Mouse (Mus musculus) embryonic facial prominence, embryonic 11.5 days (tissue): Measurements from ENCODE around the gene B3gnt3. TPM values are rescaled to one million over a fixed set of nuclear protein-coding genes. Genes with fewer than 3 reads are reported as not detected.

Experiments used
- ATAC-seq: fragments of 200-750 bp; cut with Nextera tagmentation; replicated peaks from 2 replicates; pipeline ENCODE4 v1.8.0; 2017; ENCODE audit warnings: low read depth; ENCODE audit not compliant: insufficient number of reproducible peaks, low FRiP score, low TSS enrichment
- DNase-seq: peaks from one replicate; pipeline ENCODE4 v3.0.0-alpha.2; 2015; ENCODE audit warnings: low spot score
- H3K27ac ChIP-seq: fragments of 300-500 bp; sonication (generic); replicated peaks from 2 replicates; pipeline ENCODE4 v1.5.1; 2014; ENCODE audit warnings: mild to moderate bottlenecking, low read depth, low read length, control low read depth
- H3K27me3 ChIP-seq: fragments of 300-500 bp; sonication (generic); 2 replicates; pipeline ENCODE4 v1.6.1; 2014; ENCODE audit warnings: mild to moderate bottlenecking, low read length, moderate library complexity, mixed read lengths; ENCODE audit not compliant: control insufficient read depth, insufficient read depth
- H3K36me3 ChIP-seq: fragments of 300-500 bp; sonication (generic); replicated peaks from 2 replicates; pipeline ENCODE4 v1.6.1; 2014; ENCODE audit warnings: low read depth, mild to moderate bottlenecking, low read length, moderate library complexity, mixed read lengths; ENCODE audit not compliant: control insufficient read depth, insufficient read depth
- H3K4me1 ChIP-seq: fragments of 300-500 bp; sonication (generic); 2 replicates; pipeline ENCODE4 v1.6.1; 2014; ENCODE audit warnings: low read length, mixed read lengths; ENCODE audit not compliant: control insufficient read depth, insufficient read depth
- H3K4me2 ChIP-seq: fragments of 300-500 bp; sonication (generic); 2 replicates; pipeline ENCODE4 v1.6.1; 2014; ENCODE audit warnings: low read depth, mild to moderate bottlenecking, control low read depth, low read length, moderate library complexity
- H3K4me3 ChIP-seq: fragments of 300-500 bp; sonication (generic); 2 replicates; pipeline ENCODE4 v1.5.1; 2014; ENCODE audit warnings: low read depth, low read length, control low read depth
- H3K9ac ChIP-seq: fragments of 300-500 bp; sonication (generic); replicated peaks from 2 replicates; pipeline ENCODE4 v1.6.1; 2014; ENCODE audit warnings: mild to moderate bottlenecking, control low read depth, low read length
- H3K9me3 ChIP-seq: fragments of 300-500 bp; sonication (generic); replicated peaks from 2 replicates; pipeline ENCODE4 v1.6.1; 2016; ENCODE audit warnings: mild to moderate bottlenecking, low read length, inconsistent platforms, mixed read lengths; ENCODE audit not compliant: control insufficient read depth
- WGBS: fragments of 180-500 bp; shearing (Covaris S2); extraction: QIAGEN DNeasy Blood & Tissue Kit; methylation state at CpG from one replicate; pipeline ENCODE4 v1.1.7; 2014; 5-methylcytosine and 5-hydroxymethylcytosine counted together
- polyA plus RNA-seq: library from polyadenylated mRNA; unstranded; fragments of >200 nt; fragmentation: Nextera tagmentation; extraction: Ambion mirVana; gene quantifications from 2 replicates; pipeline ENCODE4 v1.2.1, GENCODE M21; 2014

B3gnt3 gene
- polyA plus RNA-seq, 1 experiment from 2014 or later, result 0.58 TPM

- H3K27me3 ChIP-seq, result peaks cover 26% of the 10 kb centered on the region
- no peaks in the 10 kb centered on the region for H3K36me3 ChIP-seq
- no peak overlapping the region; the same call in 1 of the 2 replicates for H3K4me2 ChIP-seq
- H3K27ac ChIP-seq, result no peak overlapping the region
- 0 out of 2 replicates have a peak, but pooled peaks cover 3% of the 10 kb centered on the region for H3K4me1 ChIP-seq
- no peaks in the 10 kb centered on the region for H3K9me3 ChIP-seq
- DNase-seq (no peak), ATAC-seq (no peak)
- 63% methylated on average over 6 of the region's 6 CpGs for WGBS
- no peak overlapping the region; the same call in 1 of the 2 replicates for H3K4me3 ChIP-seq
- no peak overlapping the region for H3K9ac ChIP-seq
Measured at GRCm38 (mm10) chr8:71672168-71672735, 29.3 kb downstream of the B3gnt3 start.

- H3K4me3 ChIP-seq, result peak within 1 kb of the TSS; percentile 44
- under 1% methylated on average over 42 of the region's 42 CpGs for WGBS
- H3K4me2 ChIP-seq, result peak within 1 kb of the TSS; percentile 93
- no peaks in the 10 kb centered on the region for H3K36me3 ChIP-seq
- no peak within 1 kb of the TSS for H3K27ac ChIP-seq
- H3K9me3 ChIP-seq, result no peaks in the 10 kb centered on the region
- H3K9ac ChIP-seq, result no peak within 1 kb of the TSS; the same call in 1 of the 2 replicates
- H3K4me1 ChIP-seq, result 0 out of 2 replicates have a peak, but pooled peaks cover 3% of the 10 kb centered on the region
- ATAC-seq (peak; percentile 36), DNase-seq (peak; percentile 93)
- peaks cover 26% of the 10 kb centered on the region for H3K27me3 ChIP-seq
Measured at GRCm38 (mm10) chr8:71671549-71671965, 30.0 kb downstream of the B3gnt3 start, which contains the start of gene Unc13a. Gene Unc13a (minus strand): TSS chr8:71671757.

GRCm38 (mm10) chr8:71670621-71671548 lies 30.7 kb downstream of the B3gnt3 start:
- under 1% methylated on average over 54 of the region's 64 CpGs for WGBS
- Histone ChIP-seq H3K36me3 (no peaks in the 10 kb centered on the region), H3K27me3 (peaks cover 26% of the 10 kb centered on the region), H3K4me3 (peak overlapping the region; percentile 44), H3K9me3 (no peaks in the 10 kb centered on the region), H3K27ac (no peak overlapping the region), H3K4me2 (peak overlapping the region; percentile 93), H3K9ac (peak overlapping the region; percentile 14; the same call in 1 of the 2 replicates), H3K4me1 (peaks cover 3% of the 10 kb centered on the region; the same call in 1 of the 2 replicates)
- ATAC-seq, result peak; percentile 55
- DNase-seq, result peak; percentile 79

- H3K9ac ChIP-seq, result peak overlapping the region; percentile 14; the same call in 1 of the 2 replicates
- H3K4me1 ChIP-seq, result peaks cover 5% of the 10 kb centered on the region; the same call in 1 of the 2 replicates
- DNase-seq (no peak), ATAC-seq (peak; percentile 4; the same call in 1 of the 2 replicates)
- H3K4me3 ChIP-seq, result peak overlapping the region; percentile 44
- H3K27ac ChIP-seq, result no peak overlapping the region
- H3K36me3 ChIP-seq, result no peaks in the 10 kb centered on the region
- peaks cover 20% of the 10 kb centered on the region for H3K27me3 ChIP-seq
- H3K9me3 ChIP-seq, result no peaks in the 10 kb centered on the region
- 9% methylated on average over 12 of the region's 12 CpGs for WGBS
- peak overlapping the region; percentile 93 for H3K4me2 ChIP-seq
Measured at GRCm38 (mm10) chr8:71670198-71670597, 31.4 kb downstream of the B3gnt3 start.

GRCm38 (mm10) chr8:71668220-71668975 lies 33.2 kb downstream of the B3gnt3 start:
- H3K4me3 ChIP-seq, result no peak overlapping the region
- peaks cover 19% of the 10 kb centered on the region for H3K27me3 ChIP-seq
- 3% methylated on average over 21 of the region's 21 CpGs for WGBS
- no peak overlapping the region for H3K27ac ChIP-seq
- no peak overlapping the region for H3K9ac ChIP-seq
- no peak for DNase-seq
- peak overlapping the region; percentile 21; the same call in 1 of the 2 replicates for H3K4me2 ChIP-seq
- H3K4me1 ChIP-seq, result peaks cover 5% of the 10 kb centered on the region; the same call in 1 of the 2 replicates
- H3K9me3 ChIP-seq, result no peaks in the 10 kb centered on the region
- no peak for ATAC-seq
- no peaks in the 10 kb centered on the region for H3K36me3 ChIP-seq

GRCm38 (mm10) chr8:71667256-71667655 lies 34.3 kb downstream of the B3gnt3 start:
- Histone ChIP-seq H3K9me3 (no peaks in the 10 kb centered on the region), H3K27ac (no peak overlapping the region), H3K4me2 (no peak overlapping the region), H3K4me1 (peaks cover 5% of the 10 kb centered on the region; the same call in 1 of the 2 replicates), H3K27me3 (peaks cover 19% of the 10 kb centered on the region), H3K4me3 (no peak overlapping the region), H3K9ac (no peak overlapping the region), H3K36me3 (no peaks in the 10 kb centered on the region)
- ATAC-seq (no peak), DNase-seq (no peak)
- WGBS, result 53% methylated on average over 5 of the region's 5 CpGs

- H3K27me3 ChIP-seq, result peaks cover 19% of the 10 kb centered on the region
- DNase-seq (no peak), ATAC-seq (no peak)
- no peaks in the 10 kb centered on the region for H3K9me3 ChIP-seq
- H3K4me2 ChIP-seq, result no peak overlapping the region
- 56% methylated on average over 1 of the region's 1 CpGs for WGBS
- H3K27ac ChIP-seq, result no peak overlapping the region
- H3K4me3 ChIP-seq, result no peak overlapping the region
- no peaks in the 10 kb centered on the region for H3K36me3 ChIP-seq
- H3K9ac ChIP-seq, result no peak overlapping the region
- peaks cover 5% of the 10 kb centered on the region; the same call in 1 of the 2 replicates for H3K4me1 ChIP-seq
Measured at GRCm38 (mm10) chr8:71666855-71667254, 34.7 kb downstream of the B3gnt3 start.
